Mouse (Mus musculus): ENCODE measurements at regions not wholly inside any gene's neighbourhood (a gene's known extent, or its start where the extent isn't known, plus 50 kb on each side); places are given as distances from the start of the nearest gene placed in this dataset.
"Not testable (repeated sequence)": the region's sequence is repeated elsewhere in the genome, so short reads cannot be mapped to it uniquely, and the experiment has no call there.

- no peak overlapping the region for H3K4me2 ChIP-seq (ENCODE audit: insufficient read depth, low read depth, poor library complexity, severe bottlenecking)
- no peak overlapping the region for H3K9ac ChIP-seq (ENCODE audit: insufficient read depth, low read depth)
- TF ChIP-seq MAZ (IDR thresholded peaks at IDR 0.05; ENCODE audit: low read depth, low read length) (no peak), USF2 (conservative IDR thresholded peaks at IDR 0.05; ENCODE audit: low read depth, low read length) (no peak), ZC3H11A (IDR thresholded peaks at IDR 0.05; ENCODE audit: low read depth, low read length) (no peak), MYC (IDR thresholded peaks at IDR 0.05; ENCODE audit: low read depth, low read length) (no peak), NELFE (IDR thresholded peaks at IDR 0.05; ENCODE audit: low read depth, low read length) (no peak), USF1 (IDR thresholded peaks at IDR 0.05; ENCODE audit: low read depth, low read length) (no peak), MAFK (IDR thresholded peaks at IDR 0.05; ENCODE audit: insufficient replicate concordance, low read length) (no peak), KAT2A (IDR thresholded peaks at IDR 0.05; ENCODE audit: insufficient replicate concordance, low read length) (no peak), RCOR1 (conservative IDR thresholded peaks at IDR 0.05; ENCODE audit: low read depth, low read length) (no peak), TBP (conservative IDR thresholded peaks at IDR 0.05; ENCODE audit: low read depth, low read length) (no peak), GABPA (IDR thresholded peaks at IDR 0.05; ENCODE audit: insufficient replicate concordance, low read depth, low read length) (no peak), ELF1 (IDR thresholded peaks at IDR 0.05; ENCODE audit: low read depth, low read length) (no peak), IRF4 (IDR thresholded peaks at IDR 0.05; ENCODE audit: low read depth, low read length) (no peak), MEF2A (IDR thresholded peaks at IDR 0.05; ENCODE audit: borderline replicate concordance, low read depth, low read length) (no peak), ZKSCAN1 (IDR thresholded peaks at IDR 0.05; ENCODE audit: borderline replicate concordance, low read depth, low read length) (no peak), BHLHE40 (IDR thresholded peaks at IDR 0.05; ENCODE audit: low read depth, low read length) (no peak), JUN (IDR thresholded peaks at IDR 0.05; ENCODE audit: insufficient read depth, low read depth, low read length) (no peak), POLR2AphosphoS2 (IDR thresholded peaks at IDR 0.05; ENCODE audit: low read depth, low read length) (no peak), MXI1 (IDR thresholded peaks at IDR 0.05; ENCODE audit: low read depth, low read length) (no peak), E2F4 (IDR thresholded peaks at IDR 0.05; ENCODE audit: insufficient replicate concordance, low read depth, low read length) (no peak)
- H3K27ac ChIP-seq (ENCODE audit: insufficient read depth, low read depth) = no peak overlapping the region
- no peak overlapping the region for H3K4me3 ChIP-seq (replicated peaks in 1 of 3; ENCODE audit: low read depth in 2 of 3, low read length in 2 of 3, poor library complexity in 1 of 3)
- no peaks in the 10 kb centered on the region for H3K4me1 ChIP-seq (ENCODE audit: control insufficient read depth in 1 of 2, insufficient read depth in 2 of 2)
- H3K27me3 ChIP-seq (replicated peaks) = no peaks in the 10 kb centered on the region
- DNase-seq (ENCODE audit: extremely low read depth) = no peak
- no peaks in the 10 kb centered on the region for H3K79me2 ChIP-seq (replicated peaks; ENCODE audit: control insufficient read depth, extremely low read depth, insufficient read depth, poor library complexity, severe bottlenecking)
- no peaks in the 10 kb centered on the region for H3K9me3 ChIP-seq (replicated peaks; ENCODE audit: low read length)
- dilution Hi-C loops (cut with MboI; ENCODE audit: extremely low pct_ligation_motif_present, extremely low pct_unique_long_range_greater_than_20kb, low sequenced_read_pairs) = no loop called here
- H3K36me3 ChIP-seq (replicated peaks in 1 of 2; ENCODE audit: control insufficient read depth in 1 of 2, insufficient read depth in 1 of 2, low read length in 1 of 2) = no peaks in the 10 kb centered on the region
- in situ Hi-C loops (cut with MboI; ENCODE audit: low pct_ligation_motif_present, low pct_unique_long_range_greater_than_20kb, low sequenced_read_pairs) = no loop called here
Observed at GRCm38 (mm10) chr2:114378844-114379533, 177.7 kb upstream of the Zfp770 start.

GRCm38 (mm10) chr2:114373476-114373875, 172.2 kb upstream of the Zfp770 start:
- Histone ChIP-seq H3K27ac (ENCODE audit: insufficient read depth, low read depth) (no peak overlapping the region), H3K4me2 (ENCODE audit: insufficient read depth, low read depth, poor library complexity, severe bottlenecking) (no peak overlapping the region), H3K9me3 (replicated peaks; ENCODE audit: low read length) (no peaks in the 10 kb centered on the region), H3K9ac (ENCODE audit: insufficient read depth, low read depth) (no peak overlapping the region), H3K27me3 (replicated peaks) (no peaks in the 10 kb centered on the region), H3K36me3 (replicated peaks in 1 of 2; ENCODE audit: control insufficient read depth in 1 of 2, insufficient read depth in 1 of 2, low read length in 1 of 2) (no peaks in the 10 kb centered on the region), H3K79me2 (replicated peaks; ENCODE audit: control insufficient read depth, extremely low read depth, insufficient read depth, poor library complexity, severe bottlenecking) (no peaks in the 10 kb centered on the region), H3K4me1 (ENCODE audit: control insufficient read depth in 1 of 2, insufficient read depth in 2 of 2) (no peaks in the 10 kb centered on the region), H3K4me3 (replicated peaks in 1 of 3; ENCODE audit: low read depth in 2 of 3, low read length in 2 of 3, poor library complexity in 1 of 3) (no peak overlapping the region)
- no peak for DNase-seq (ENCODE audit: extremely low read depth)
- dilution Hi-C loops (cut with MboI; ENCODE audit: extremely low pct_ligation_motif_present, extremely low pct_unique_long_range_greater_than_20kb, low sequenced_read_pairs) (no loop called here), in situ Hi-C loops (cut with MboI; ENCODE audit: low pct_ligation_motif_present, low pct_unique_long_range_greater_than_20kb, low sequenced_read_pairs) (no loop called here)
- TF ChIP-seq KAT2A (IDR thresholded peaks at IDR 0.05; ENCODE audit: insufficient replicate concordance, low read length) = no peak
- no peak for TF ChIP-seq E2F4 (IDR thresholded peaks at IDR 0.05; ENCODE audit: insufficient replicate concordance, low read depth, low read length)
- no peak for TF ChIP-seq TBP (conservative IDR thresholded peaks at IDR 0.05; ENCODE audit: low read depth, low read length)
- no peak for TF ChIP-seq ELF1 (IDR thresholded peaks at IDR 0.05; ENCODE audit: low read depth, low read length)
- TF ChIP-seq POLR2AphosphoS2 (IDR thresholded peaks at IDR 0.05; ENCODE audit: low read depth, low read length) = no peak
- TF ChIP-seq MAX (IDR thresholded peaks at IDR 0.05; ENCODE audit: low read length) = no peak

- H3K4me1 ChIP-seq (ENCODE audit: control insufficient read depth in 1 of 2, insufficient read depth in 2 of 2); H3K4me3 ChIP-seq (replicated peaks in 1 of 3; ENCODE audit: low read depth in 2 of 3, low read length in 2 of 3, poor library complexity in 1 of 3); dilution Hi-C loops (cut with MboI; ENCODE audit: extremely low pct_ligation_motif_present, extremely low pct_unique_long_range_greater_than_20kb, low sequenced_read_pairs); H3K9me3 ChIP-seq (replicated peaks; ENCODE audit: low read length); DNase-seq (ENCODE audit: extremely low read depth); H3K36me3 ChIP-seq (replicated peaks in 1 of 2; ENCODE audit: control insufficient read depth in 1 of 2, insufficient read depth in 1 of 2, low read length in 1 of 2); H3K27ac ChIP-seq (ENCODE audit: insufficient read depth, low read depth); H3K27me3 ChIP-seq (replicated peaks); in situ Hi-C loops (cut with MboI; ENCODE audit: low pct_ligation_motif_present, low pct_unique_long_range_greater_than_20kb, low sequenced_read_pairs); H3K79me2 ChIP-seq (replicated peaks; ENCODE audit: control insufficient read depth, extremely low read depth, insufficient read depth, poor library complexity, severe bottlenecking); H3K9ac ChIP-seq (ENCODE audit: insufficient read depth, low read depth); H3K4me2 ChIP-seq (ENCODE audit: insufficient read depth, low read depth, poor library complexity, severe bottlenecking): not testable (repeated sequence)
Observed at GRCm38 (mm10) chr2:114353876-114354275, 152.6 kb upstream of the Zfp770 start.

Data from CH12.LX (cell line).